Mouse (Mus musculus): ENCODE results near the gene Icam4.

DNA sequence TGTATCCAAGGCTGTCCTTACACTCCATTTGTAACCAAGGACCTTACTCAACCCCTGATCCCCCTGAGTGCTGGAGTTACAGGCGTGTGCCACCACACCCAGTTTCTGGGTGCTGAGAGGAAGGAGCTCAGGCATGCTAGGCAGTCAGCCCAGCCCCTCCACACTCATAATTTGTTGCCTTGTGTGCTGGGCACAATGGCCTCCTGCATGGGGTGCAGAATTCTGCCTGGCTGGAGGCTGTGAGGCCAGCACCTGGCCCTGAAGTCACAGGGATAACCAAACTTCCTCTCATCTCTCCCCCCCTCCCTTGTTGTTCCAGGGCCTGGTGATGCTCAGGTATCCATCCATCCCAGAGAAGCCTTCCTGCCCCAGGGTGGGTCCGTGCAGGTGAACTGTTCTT lies 10.6 kb upstream of the Icam4 start:
- TF ChIP-seq TCF12 (IDR thresholded peaks at IDR 0.05; ENCODE audit: insufficient read depth, poor library complexity, severe bottlenecking) (no peak), MAX (IDR thresholded peaks at IDR 0.05; ENCODE audit: low read depth) (no peak), SRF (IDR thresholded peaks at IDR 0.05; ENCODE audit: control insufficient read depth, insufficient read length, low read depth) (no peak)

Measured in myocyte (in vitro differentiated cells).